Mouse (Mus musculus) forebrain, embryonic 11.5 days (tissue): ENCODE measurements around the gene Syvn1. TPM values are rescaled to one million over a fixed set of nuclear protein-coding genes. Genes with fewer than 3 reads are reported as not detected.

ENCODE experiments used
- ATAC-seq: fragments of 200-750 bp; cut with Nextera tagmentation; replicated peaks from 2 replicates; pipeline ENCODE4 v1.8.0; 2017; ENCODE audit warnings: moderate TSS enrichment; ENCODE audit not compliant: low FRiP score
- DNase-seq: peaks from one replicate; pipeline ENCODE4 v3.0.0-alpha.2; 2017; ENCODE audit warnings: low spot score
- H3K27ac ChIP-seq: fragments of 300-500 bp; sonication (generic); 2 replicates; pipeline ENCODE4 v1.5.1; 2014; ENCODE audit warnings: low read depth, low read length
- H3K27me3 ChIP-seq: fragments of 300-500 bp; sonication (generic); 2 replicates; pipeline ENCODE4 v1.6.1; 2014; ENCODE audit warnings: mild to moderate bottlenecking, low read length, mixed read lengths; ENCODE audit not compliant: control insufficient read depth, insufficient read depth
- H3K36me3 ChIP-seq: fragments of 300-500 bp; sonication (generic); 2 replicates; pipeline ENCODE4 v1.6.1; 2014; ENCODE audit warnings: mild to moderate bottlenecking, low read length, moderate library complexity, mixed read lengths; ENCODE audit not compliant: control insufficient read depth, insufficient read depth
- H3K4me1 ChIP-seq: fragments of 300-500 bp; sonication (generic); replicated peaks from 2 replicates; pipeline ENCODE4 v1.6.1; 2014; ENCODE audit warnings: low read length, mixed read lengths; ENCODE audit not compliant: control insufficient read depth, insufficient read depth
- H3K4me2 ChIP-seq: fragments of 300-500 bp; sonication (generic); 2 replicates; pipeline ENCODE4 v1.6.1; 2014; ENCODE audit warnings: low read depth, mild to moderate bottlenecking, low read length, moderate library complexity, mixed read lengths; ENCODE audit not compliant: severe bottlenecking
- H3K4me3 ChIP-seq: fragments of 300-500 bp; sonication (generic); 2 replicates; pipeline ENCODE4 v1.5.1; 2014; ENCODE audit warnings: low read depth, low read length
- H3K9ac ChIP-seq: fragments of 300-500 bp; sonication (generic); 2 replicates; pipeline ENCODE4 v1.6.1; 2014; ENCODE audit warnings: low read length
- H3K9me3 ChIP-seq: fragments of 300-500 bp; sonication (generic); 2 replicates; pipeline ENCODE4 v1.6.1; 2016; ENCODE audit warnings: low read length, mixed read lengths; ENCODE audit not compliant: control insufficient read depth
- WGBS: fragments of 180-500 bp; shearing (Covaris S2); extraction: QIAGEN DNeasy Blood & Tissue Kit; methylation state at CpG from one replicate; pipeline ENCODE4 v1.1.7; 2014; 5-methylcytosine and 5-hydroxymethylcytosine counted together
- polyA plus RNA-seq: library from polyadenylated mRNA; unstranded; fragments of >200 nt; fragmentation: Nextera tagmentation; extraction: Ambion mirVana; gene quantifications from 2 replicates; pipeline ENCODE4 v1.2.1, GENCODE M21; 2014

Gene Syvn1
- polyA plus RNA-seq, 1 experiment from 2014 or later, result 35.8 TPM

DNA sequence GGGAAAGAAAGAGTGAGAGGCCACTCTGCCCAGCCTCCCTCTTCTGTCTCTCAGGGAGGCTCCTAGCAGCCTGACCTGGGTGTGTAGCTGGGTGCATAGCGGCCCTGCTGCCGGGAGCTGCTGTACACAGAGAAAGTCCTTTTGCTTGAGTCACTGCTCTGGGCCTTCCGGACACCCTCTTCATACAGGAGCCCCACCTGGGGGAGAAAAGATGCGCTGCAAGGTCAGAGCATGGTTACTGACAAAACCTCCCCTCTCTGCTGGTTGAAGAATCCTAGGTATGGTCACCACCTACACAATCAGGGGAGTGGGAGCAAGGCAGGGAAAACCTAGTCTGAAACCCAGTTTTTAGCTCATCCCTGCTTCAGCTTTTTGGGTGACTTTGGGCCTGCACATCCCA, 22.6 kb downstream of the Syvn1 start:
- H3K36me3 ChIP-seq, result no peaks in the 10 kb centered on the region; the same call in 1 of the 2 replicates

DNA sequence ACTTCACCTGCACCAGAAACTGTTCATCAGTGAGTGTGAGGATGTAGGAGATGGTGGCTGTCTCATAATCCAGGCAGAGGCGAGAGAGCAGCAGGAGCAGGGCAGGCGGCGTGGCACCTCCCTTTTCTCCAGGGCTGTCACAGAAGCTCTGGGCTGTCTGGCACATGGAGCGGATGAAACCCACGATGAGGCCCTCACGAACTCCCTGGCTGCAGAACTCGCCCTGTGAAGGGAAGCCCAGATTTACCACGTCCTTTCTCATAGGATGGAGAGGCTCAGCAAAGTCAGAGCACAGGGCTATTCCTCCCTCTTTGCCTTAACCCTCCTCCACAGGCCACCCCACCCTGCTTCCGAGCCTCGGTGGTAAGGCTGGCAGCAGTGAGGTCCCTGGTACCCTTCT, 23.5 kb downstream of the Syvn1 start:
- no peak overlapping the region for H3K9ac ChIP-seq
- ATAC-seq (no peak), DNase-seq (no peak)
- no peak overlapping the region for H3K27ac ChIP-seq
- no peaks in the 10 kb centered on the region for H3K9me3 ChIP-seq
- WGBS, result 94% methylated on average over 10 of the region's 10 CpGs
- no peak overlapping the region for H3K4me3 ChIP-seq
- H3K4me1 ChIP-seq, result peaks cover 9% of the 10 kb centered on the region
- H3K27me3 ChIP-seq, result no peaks in the 10 kb centered on the region
- H3K4me2 ChIP-seq, result no peak overlapping the region
- no peaks in the 10 kb centered on the region; the same call in 1 of the 2 replicates for H3K36me3 ChIP-seq

More for the DNA sequence above, 22.6 kb downstream of the Syvn1 start:
- Histone ChIP-seq H3K9me3 (no peaks in the 10 kb centered on the region), H3K27ac (no peak overlapping the region), H3K9ac (no peak overlapping the region), H3K4me1 (peaks cover 9% of the 10 kb centered on the region), H3K4me2 (no peak overlapping the region), H3K4me3 (no peak overlapping the region), H3K27me3 (no peaks in the 10 kb centered on the region)
- 87% methylated on average over 4 of the region's 4 CpGs for WGBS
- DNase-seq (no peak), ATAC-seq (no peak)

DNA sequence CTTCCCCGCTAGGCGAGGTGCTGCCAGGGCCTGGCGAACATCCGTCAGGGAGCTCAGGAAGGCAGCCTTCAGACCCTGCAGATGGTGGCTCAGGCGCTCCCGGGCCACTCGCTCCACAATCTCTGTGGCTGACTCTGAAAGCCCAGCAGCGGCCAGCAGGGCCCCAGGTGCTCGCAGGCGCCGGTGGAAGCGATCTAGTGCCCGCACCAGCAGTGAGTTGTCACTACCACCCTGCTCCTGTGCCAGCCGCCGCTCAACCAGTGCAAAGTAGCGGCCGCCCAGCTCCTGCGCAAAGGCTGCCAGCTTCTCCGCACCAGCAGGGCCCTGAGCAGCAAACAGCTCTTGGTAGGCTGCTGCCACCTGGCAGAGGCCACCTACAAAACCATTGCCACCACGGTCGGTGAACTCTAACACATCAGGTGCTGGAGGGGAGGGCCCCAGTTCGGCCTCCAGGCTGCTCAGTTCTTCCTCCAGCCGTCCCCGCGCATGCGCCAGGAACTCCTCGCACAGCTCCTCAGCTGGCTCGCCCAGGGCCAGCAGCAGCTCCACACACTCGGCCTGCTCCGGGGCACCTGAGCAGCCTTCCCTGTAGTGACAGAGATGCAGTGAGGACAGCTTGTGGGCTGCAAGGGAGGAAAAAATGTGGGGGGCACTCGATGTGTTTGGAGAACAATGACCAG, 24.3 kb downstream of the Syvn1 start:
- H3K9ac ChIP-seq, result no peak overlapping the region
- peaks cover 9% of the 10 kb centered on the region for H3K4me1 ChIP-seq
- WGBS, result 91% methylated on average over 31 of the region's 31 CpGs
- ATAC-seq (no peak), DNase-seq (no peak)
- no peaks in the 10 kb centered on the region for H3K27me3 ChIP-seq
- no peaks in the 10 kb centered on the region for H3K9me3 ChIP-seq
- H3K4me3 ChIP-seq, result no peak overlapping the region
- H3K36me3 ChIP-seq, result no peaks in the 10 kb centered on the region; the same call in 1 of the 2 replicates
- no peak overlapping the region for H3K27ac ChIP-seq
- H3K4me2 ChIP-seq, result no peak overlapping the region

DNA sequence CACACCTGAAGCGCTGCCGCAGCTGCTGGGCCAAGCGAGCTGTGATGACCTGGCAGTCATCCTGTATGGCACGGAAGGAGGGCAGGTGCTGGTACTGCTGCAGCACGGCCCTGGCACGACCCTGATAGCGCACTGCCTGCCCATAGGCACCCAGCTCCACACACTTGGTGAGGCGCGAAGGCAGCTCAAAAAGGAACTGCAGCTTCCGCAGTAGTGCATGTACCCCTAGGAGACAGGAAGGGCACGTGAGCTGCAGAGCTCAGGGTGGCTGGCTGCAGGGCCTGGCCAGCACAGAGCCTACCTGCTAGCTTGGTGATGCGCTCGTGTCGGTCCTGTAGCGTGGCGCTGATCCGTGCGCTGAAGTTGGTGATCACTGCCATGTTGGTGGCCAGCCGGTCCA, 24.9 kb downstream of the Syvn1 start:
- Histone ChIP-seq H3K27ac (no peak overlapping the region), H3K9me3 (no peaks in the 10 kb centered on the region), H3K27me3 (no peaks in the 10 kb centered on the region), H3K4me2 (no peak overlapping the region), H3K4me1 (peaks cover 12% of the 10 kb centered on the region), H3K9ac (no peak overlapping the region), H3K4me3 (no peak overlapping the region), H3K36me3 (no peaks in the 10 kb centered on the region; the same call in 1 of the 2 replicates)
- no peak for ATAC-seq
- DNase-seq, result no peak
- WGBS, result 95% methylated on average over 19 of the region's 19 CpGs

DNA sequence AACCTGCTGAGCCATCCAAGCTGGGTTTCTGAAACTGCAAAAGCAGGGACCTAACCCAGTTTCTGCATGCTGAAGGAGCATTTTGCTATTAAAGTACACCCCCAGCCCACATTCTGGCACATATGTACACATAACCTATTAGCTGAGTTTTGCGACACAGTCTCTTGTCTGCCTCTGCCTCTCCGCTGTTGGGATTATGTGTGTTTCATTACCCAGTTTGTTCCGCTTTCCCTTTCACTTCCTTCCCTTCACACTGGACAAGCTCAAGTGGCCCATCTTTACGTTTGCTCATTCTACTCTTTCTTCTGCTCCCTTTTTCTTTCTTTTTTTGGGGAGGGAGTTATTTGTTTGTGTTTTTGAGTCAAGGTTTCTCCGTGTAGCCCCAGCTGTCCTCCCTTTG, 27.5 kb downstream of the Syvn1 start:
- Histone ChIP-seq H3K9me3 (no peaks in the 10 kb centered on the region), H3K4me2 (no peak overlapping the region), H3K9ac (no peak overlapping the region), H3K27me3 (no peaks in the 10 kb centered on the region), H3K36me3 (no peaks in the 10 kb centered on the region; the same call in 1 of the 2 replicates), H3K4me1 (peaks cover 5% of the 10 kb centered on the region), H3K4me3 (no peak overlapping the region), H3K27ac (no peak overlapping the region)
- no peak for ATAC-seq
- no peak for DNase-seq
- 93% methylated on average over 5 of the region's 5 CpGs for WGBS

DNA sequence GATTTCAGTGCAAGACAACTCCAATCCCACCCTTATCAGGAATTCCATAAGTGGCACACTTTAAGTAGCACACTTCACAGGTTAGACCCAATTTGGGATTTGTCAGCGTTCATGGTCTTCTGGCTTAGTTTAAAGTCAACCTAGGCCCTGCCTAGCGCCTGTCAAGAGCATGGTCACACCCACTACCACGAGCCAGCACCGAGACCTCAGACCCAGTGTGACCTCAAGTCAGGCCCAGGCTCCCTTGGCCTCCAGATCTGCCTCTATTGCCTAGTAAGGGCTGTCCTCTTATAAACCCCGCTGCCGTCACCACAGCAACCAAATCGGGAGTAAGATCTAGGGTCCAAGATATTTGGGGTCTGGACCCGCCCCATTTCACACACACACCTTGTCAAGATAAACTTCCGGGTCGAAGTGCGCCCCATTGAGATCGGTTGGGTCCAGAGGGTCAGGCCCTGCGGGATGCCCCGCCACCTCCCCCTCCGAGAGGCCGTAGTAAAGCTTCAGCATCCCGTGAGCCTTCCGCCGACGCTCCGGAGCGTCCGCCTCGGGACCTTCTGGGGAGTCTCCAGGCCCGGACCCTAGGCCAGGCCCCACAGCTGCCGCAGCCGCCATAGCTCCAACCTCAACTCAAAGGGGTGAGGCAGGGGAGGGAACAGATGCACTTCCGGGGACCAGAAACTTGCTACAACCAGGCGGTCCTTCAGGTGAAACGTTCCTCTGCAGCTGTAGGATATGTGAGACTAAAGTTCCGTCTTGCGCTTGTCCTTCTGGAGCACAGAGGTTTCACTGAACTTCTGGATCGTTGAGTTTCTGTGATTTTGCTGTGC, 30.4 kb downstream of the Syvn1 start, which contains the start of gene Vps51:
TSS of gene Vps51 (minus strand) at position 668 of the 830 bp plus-strand sequence.
- H3K4me1 ChIP-seq, result peaks cover 5% of the 10 kb centered on the region
- H3K27me3 ChIP-seq, result no peaks in the 10 kb centered on the region
- H3K27ac ChIP-seq, result peak within 1 kb of the TSS; percentile 69
- peak within 1 kb of the TSS; percentile 76 for H3K4me3 ChIP-seq
- DNase-seq (peak; percentile 88), ATAC-seq (peak; percentile 89)
- WGBS, result under 1% methylated on average over 33 of the region's 33 CpGs
- H3K9ac ChIP-seq, result peak within 1 kb of the TSS; percentile 86
- no peaks in the 10 kb centered on the region for H3K9me3 ChIP-seq
- no peaks in the 10 kb centered on the region; the same call in 1 of the 2 replicates for H3K36me3 ChIP-seq
- H3K4me2 ChIP-seq, result peak within 1 kb of the TSS; percentile 90

DNA sequence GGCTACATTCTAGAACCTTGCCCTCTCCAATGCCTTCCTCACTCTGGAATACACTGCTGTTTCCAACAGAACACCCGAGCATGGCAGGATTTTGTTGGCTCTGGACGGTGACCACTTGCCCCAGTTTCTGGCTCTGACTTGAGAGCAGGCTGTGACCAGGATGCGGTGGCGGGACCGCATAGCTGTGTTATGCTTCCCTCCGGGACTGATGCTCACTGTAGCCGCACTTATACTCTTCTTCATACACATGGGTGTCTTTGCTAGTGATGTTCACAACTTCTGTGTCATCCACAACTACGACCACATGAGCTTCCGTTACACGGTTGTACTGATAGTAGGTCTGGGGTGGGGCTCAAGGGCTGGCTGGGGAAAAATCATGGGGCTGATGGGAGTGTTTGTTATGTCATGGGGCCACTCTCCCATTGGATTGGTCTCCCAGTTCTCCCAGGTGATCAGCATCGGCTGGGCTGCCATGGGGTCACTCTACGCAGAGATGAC, 33.7 kb downstream of the Syvn1 start, which contains the start of gene Tmem262:
TSS of gene Tmem262 (plus strand) at position 51 of the 498 bp plus-strand sequence.
- Histone ChIP-seq H3K4me2 (no peak within 1 kb of the TSS), H3K9me3 (no peaks in the 10 kb centered on the region), H3K27me3 (no peaks in the 10 kb centered on the region), H3K27ac (no peak within 1 kb of the TSS), H3K4me3 (no peak within 1 kb of the TSS), H3K9ac (no peak within 1 kb of the TSS), H3K36me3 (no peaks in the 10 kb centered on the region; the same call in 1 of the 2 replicates), H3K4me1 (peaks cover 11% of the 10 kb centered on the region)
- no peak for ATAC-seq
- WGBS, result 94% methylated on average over 12 of the region's 12 CpGs
- DNase-seq, result no peak

DNA sequence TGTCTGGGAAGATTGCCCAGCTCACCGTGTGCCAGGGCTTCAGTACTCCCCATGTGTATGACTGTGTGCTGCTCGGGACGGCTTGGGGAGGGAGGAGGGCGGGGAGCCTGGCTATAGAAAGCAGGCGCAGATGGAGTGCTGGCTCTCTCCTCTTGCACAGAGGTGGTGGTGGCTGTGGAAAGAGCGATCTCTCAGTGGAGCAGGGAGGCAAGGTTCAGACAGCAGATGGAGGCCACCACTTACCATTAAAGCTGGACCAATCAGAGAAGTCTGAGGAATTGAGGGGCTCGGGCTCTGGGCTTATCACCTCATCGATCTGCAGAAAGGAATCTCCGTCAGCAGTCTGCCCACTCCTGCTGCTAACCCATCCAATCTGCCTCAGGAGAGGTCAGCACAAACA, 35.8 kb downstream of the Syvn1 start, which contains the start of gene Gm28374:
TSS of gene Gm28374 (minus strand) at position 101 of the 400 bp plus-strand sequence.
- Histone ChIP-seq H3K4me2 (no peak within 1 kb of the TSS), H3K4me1 (peaks cover 8% of the 10 kb centered on the region; the same call in 1 of the 2 replicates), H3K36me3 (no peaks in the 10 kb centered on the region; the same call in 1 of the 2 replicates), H3K9me3 (no peaks in the 10 kb centered on the region), H3K27ac (no peak within 1 kb of the TSS), H3K4me3 (no peak within 1 kb of the TSS), H3K9ac (no peak within 1 kb of the TSS), H3K27me3 (no peaks in the 10 kb centered on the region)
- DNase-seq (no peak), ATAC-seq (no peak)
- 96% methylated on average over 9 of the region's 9 CpGs for WGBS
